ENCODE assay signal across 8 mouse cellular contexts in genomic region chr4:128727721-128728430, GRCm38 (mm10). TPM values are rescaled to one million over a fixed set of nuclear protein-coding genes. Genes with fewer than 3 reads are reported as not detected.
DNase-seq lines count a peak whose midpoint lies in the region; ATAC-seq and TF ChIP-seq lines count a peak whose summit lies in the region.

No protein-coding gene starts in this region.

- H3K27ac ChIP-seq in embryonic facial prominence, embryonic 11.5 days (replicated peaks; ENCODE audit: low read depth, low read length): peak overlapping the region; percentile 94
- H3K27ac ChIP-seq in heart, embryonic 12.5 days (ENCODE audit: poor library complexity, severe bottlenecking): peak overlapping the region; percentile 93
- peak overlapping the region; percentile 90 for H3K27ac ChIP-seq in kidney, embryonic 16.5 days (ENCODE audit: low read length)

- DNase-seq in embryonic facial prominence, embryonic 11.5 days (ENCODE audit: low spot score): peak; percentile 51
- DNase-seq in lung, postnatal 25 days (ENCODE audit: low spot score): peak; percentile 61
- DNase-seq in spleen, postnatal 36 days (ENCODE audit: low spot score in 2 of 2): peak; percentile 44 to 45
- DNase-seq in frontal cortex, postnatal 10 days (ENCODE audit: low spot score in 2 of 2): no peak

- H3K9ac ChIP-seq in embryonic facial prominence, embryonic 11.5 days (replicated peaks; ENCODE audit: low read length): peak overlapping the region; percentile 99
- H3K9ac ChIP-seq in heart, embryonic 12.5 days: peak overlapping the region; percentile 100
- H3K9ac ChIP-seq in kidney, embryonic 16.5 days (replicated peaks; ENCODE audit: low read length): peak overlapping the region; percentile 99

- H3K9me3 ChIP-seq in embryonic facial prominence, embryonic 11.5 days (replicated peaks; ENCODE audit: control insufficient read depth, low read length): no peaks in the 10 kb centered on the region
- no peaks in the 10 kb centered on the region for H3K9me3 ChIP-seq in heart, embryonic 12.5 days (replicated peaks)
- H3K9me3 ChIP-seq in kidney, embryonic 16.5 days (ENCODE audit: low read length): no peaks in the 10 kb centered on the region

- H3K4me3 ChIP-seq in C2C12 (ENCODE audit: insufficient read depth, poor library complexity, severe bottlenecking): peak overlapping the region; percentile 75
- H3K4me3 ChIP-seq in embryonic facial prominence, embryonic 11.5 days (ENCODE audit: low read depth, low read length): peak overlapping the region; percentile 97
- H3K4me3 ChIP-seq in heart, embryonic 12.5 days: peak overlapping the region; percentile 85
- peak overlapping the region; percentile 97 for H3K4me3 ChIP-seq in kidney, embryonic 16.5 days (ENCODE audit: low read length)

- H3ac ChIP-seq in C2C12 (ENCODE audit: control insufficient read depth, insufficient read length, low read depth): peak overlapping the region; percentile 97

- peaks cover 54% of the 10 kb centered on the region for H3K79me2 ChIP-seq in C2C12 (ENCODE audit: control insufficient read depth, insufficient read depth)

- H3K4me2 ChIP-seq in embryonic facial prominence, embryonic 11.5 days (ENCODE audit: low read depth, low read length): peak overlapping the region; percentile 72
- H3K4me2 ChIP-seq in heart, embryonic 12.5 days: peak overlapping the region; percentile 92
- peak overlapping the region; percentile 94 for H3K4me2 ChIP-seq in kidney, embryonic 16.5 days (replicated peaks; ENCODE audit: low read depth, low read length)

- H3K79me3 ChIP-seq in C2C12 (ENCODE audit: low read depth): peaks cover 51% of the 10 kb centered on the region

- H3K27me3 ChIP-seq in C2C12 (ENCODE audit: control insufficient read depth, insufficient read depth, insufficient read length): no peaks in the 10 kb centered on the region
- H3K27me3 ChIP-seq in embryonic facial prominence, embryonic 11.5 days (ENCODE audit: control insufficient read depth, insufficient read depth, low read length): no peaks in the 10 kb centered on the region
- H3K27me3 ChIP-seq in heart, embryonic 12.5 days (replicated peaks): no peaks in the 10 kb centered on the region
- H3K27me3 ChIP-seq in kidney, embryonic 16.5 days (ENCODE audit: insufficient read depth, low read length): no peaks in the 10 kb centered on the region

- H3K4me1 ChIP-seq in embryonic facial prominence, embryonic 11.5 days (ENCODE audit: control insufficient read depth, insufficient read depth, low read length): no peaks in the 10 kb centered on the region; the same call in 1 of the 2 replicates
- peaks cover 68% of the 10 kb centered on the region for H3K4me1 ChIP-seq in heart, embryonic 12.5 days (replicated peaks)
- peaks cover 47% of the 10 kb centered on the region for H3K4me1 ChIP-seq in kidney, embryonic 16.5 days (ENCODE audit: insufficient read depth, low read length)

- peak; percentile 15 for ATAC-seq in activated CD4-positive, CD25-positive, alpha-beta regulatory T cell, adult 4 months
- peak; percentile 19 for ATAC-seq in embryonic facial prominence, embryonic 11.5 days (replicated peaks; ENCODE audit: insufficient number of reproducible peaks, low FRiP score, low TSS enrichment, low read depth)
- peak; percentile 89 for ATAC-seq in heart, embryonic 12.5 days (ENCODE audit: insufficient number of reproducible peaks, low FRiP score)
- ATAC-seq in kidney, embryonic 16.5 days (ENCODE audit: low FRiP score, low TSS enrichment): peak; percentile 83

- WGBS in embryonic facial prominence, embryonic 11.5 days: under 1% methylated on average over 63 of the region's 65 CpGs
- under 1% methylated on average over 63 of the region's 65 CpGs for WGBS in heart, embryonic 12.5 days
- WGBS in kidney, embryonic 16.5 days: under 1% methylated on average over 62 of the region's 65 CpGs

- H3K36me3 ChIP-seq in C2C12 (ENCODE audit: control insufficient read depth, insufficient read depth): peaks cover 16% of the 10 kb centered on the region
- H3K36me3 ChIP-seq in embryonic facial prominence, embryonic 11.5 days (replicated peaks; ENCODE audit: control insufficient read depth, insufficient read depth, low read depth, low read length): no peaks in the 10 kb centered on the region
- peaks cover 11% of the 10 kb centered on the region for H3K36me3 ChIP-seq in heart, embryonic 12.5 days
- H3K36me3 ChIP-seq in kidney, embryonic 16.5 days (ENCODE audit: insufficient read depth, low read length): peaks cover 11% of the 10 kb centered on the region; the same call in 1 of the 2 replicates

- no peak for TF ChIP-seq CTCF in C2C12 (IDR thresholded peaks at IDR 0.05; ENCODE audit: control insufficient read depth, insufficient read depth, insufficient read length)

TF ChIP-seq in C2C12, 6 proteins besides CTCF, POLR2A, EP300 and RAD21:
- TF ChIP-seq FOSL1 (IDR thresholded peaks at IDR 0.05; ENCODE audit: insufficient read depth, low read length, poor library complexity, severe bottlenecking): no peak
- TF ChIP-seq MYOD1 (IDR thresholded peaks at IDR 0.05; ENCODE audit: control insufficient read depth, insufficient read length, low read depth): no peak
- no peak for TF ChIP-seq USF1 (IDR thresholded peaks at IDR 0.05; ENCODE audit: low read depth)
- TF ChIP-seq MYOG (IDR thresholded peaks at IDR 0.05; ENCODE audit: control insufficient read depth, extremely low read depth, insufficient read length): no peak
- no peak for TF ChIP-seq CEBPB (IDR thresholded peaks at IDR 0.05; ENCODE audit: low read depth)
- TF ChIP-seq MAX (IDR thresholded peaks at IDR 0.05): no peak

RNA-seq across cellular contexts. Expression of gene A3galt2, which starts 27.3 kb away (rescaled TPM):
- polyA plus RNA-seq in C2C12 (2012; fragmentation: generic; extraction: Trizol): 0.15 TPM
- polyA plus RNA-seq in activated CD4-positive, CD25-positive, alpha-beta regulatory T cell, adult 4 months (2017; shearing (Covaris generic)): not detected
- polyA plus RNA-seq in embryonic facial prominence, embryonic 11.5 days (2014; fragmentation: Nextera tagmentation; extraction: Ambion mirVana): 0.11 and 0.18 TPM in 2 replicates
- 0.09 TPM in 2 replicates for polyA plus RNA-seq in heart, embryonic 12.5 days (2016; fragmentation: Nextera tagmentation; extraction: Ambion mirVana)
- polyA plus RNA-seq in kidney, embryonic 16.5 days (2015; fragmentation: Nextera tagmentation; extraction: Ambion mirVana): 0.24 and 0.35 TPM in 2 replicates

Comparison
In these comparisons a context has a peak if more than half of its experiments do, and no peak if none do; other contexts are left out.
1. ATAC-seq: peak in every context shown above with its lines; median percentile 89 in heart, embryonic 12.5 days; 83 in kidney, embryonic 16.5 days; 19 in embryonic facial prominence, embryonic 11.5 days; 15 in activated CD4-positive, CD25-positive, alpha-beta regulatory T cell, adult 4 months.
2. DNase-seq: peak in embryonic facial prominence, embryonic 11.5 days (single experiment), lung, postnatal 25 days (single experiment) and spleen, postnatal 36 days (2 of 2); none in frontal cortex, postnatal 10 days (0 of 2).
3. Peak in every context shown above with its lines, with median percentiles within 50 percentile points of each other: H3K4me3 ChIP-seq, H3K27ac ChIP-seq, H3K4me2 ChIP-seq and H3K9ac ChIP-seq.